Mouse (Mus musculus) testis, adult 10 weeks (tissue): ENCODE measurements around the gene Arid5b. TPM values are rescaled to one million over a fixed set of nuclear protein-coding genes. Genes with fewer than 3 reads are reported as not detected.

Experiments used
- polyA plus RNA-seq: library from polyadenylated mRNA; stranded (reverse); fragments of 350-450 nt; fragmentation: Illumina TruSeq; extraction: RNeasy Lipid Tissue Mini Kit (QIAGEN cat#74804); gene quantifications from one replicate; pipeline ENCODE4 v1.2.3, GENCODE M21; 2014; ENCODE audit warnings: low read depth, low replicate concordance

Gene Arid5b
- polyA plus RNA-seq: 9.7 TPM

DNA sequence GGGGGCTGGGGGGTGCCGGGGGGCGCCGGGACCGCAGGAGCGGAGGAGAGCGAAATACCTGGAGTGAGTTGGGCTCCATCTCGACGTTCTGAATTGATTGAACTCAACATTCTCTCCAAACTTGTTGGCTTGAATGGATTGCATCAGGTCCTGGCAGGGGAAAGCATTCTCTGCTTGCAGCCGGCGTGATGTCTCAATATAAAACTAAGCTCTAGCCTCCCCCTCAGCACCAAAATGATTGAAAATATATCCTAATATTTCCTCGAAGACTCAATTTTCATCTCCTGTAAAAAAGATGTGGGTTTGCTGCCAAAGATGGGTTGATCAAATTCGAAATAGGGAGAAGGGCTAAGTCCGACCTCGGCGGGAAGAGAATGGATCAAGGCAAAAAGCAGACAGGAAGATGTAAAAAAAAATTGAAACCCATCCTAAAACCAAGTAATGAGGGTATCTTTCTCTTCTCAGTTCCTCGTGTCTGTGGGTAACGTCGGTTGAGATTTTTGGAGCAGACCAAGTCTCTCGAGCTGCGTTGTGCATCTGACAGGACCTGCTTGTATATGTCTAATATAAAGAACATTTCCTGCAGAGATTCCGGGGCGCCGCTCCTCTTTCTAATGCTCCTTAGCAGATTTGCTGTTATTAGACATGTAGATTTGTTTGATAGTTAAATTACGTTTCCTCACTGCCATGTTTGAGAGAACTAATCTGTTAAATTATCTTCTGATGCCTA lies at the start of gene Arid5b:
Gene Arid5b (minus strand): TSS at position 109 of the 730 bp plus-strand sequence.

